Mouse (Mus musculus): ENCODE results near the gene Mtln.

Mtln gene

GRCm38 (mm10) chr2:127754113-127754512 is 38.2 kb downstream of the Mtln start:
- no peak for DNase-seq (ENCODE audit: low spot score)

GRCm38 (mm10) chr2:127751849-127752610 is 40.3 kb downstream of the Mtln start:
- DNase-seq (ENCODE audit: low spot score) = no peak

GRCm38 (mm10) chr2:127749376-127749775 is 42.9 kb downstream of the Mtln start:
- DNase-seq (ENCODE audit: low spot score) = no peak

- DNase-seq (ENCODE audit: low spot score) = no peak
Observed at GRCm38 (mm10) chr2:127748316-127748715, 44.0 kb downstream of the Mtln start.

- DNase-seq (ENCODE audit: low spot score) = no peak
Observed at GRCm38 (mm10) chr2:127742637-127743036, 49.7 kb downstream of the Mtln start.

Data from left cerebral cortex, adult 11 months (tissue).